Mouse (Mus musculus) testis, postnatal 10 days (tissue): ENCODE data around the gene Ccng2.

ENCODE experiments used
- DNase-seq: peaks from one replicate; pipeline ENCODE4 v3.0.0; 2021; ENCODE audit warnings: low spot score

The Ccng2 gene

DNA sequence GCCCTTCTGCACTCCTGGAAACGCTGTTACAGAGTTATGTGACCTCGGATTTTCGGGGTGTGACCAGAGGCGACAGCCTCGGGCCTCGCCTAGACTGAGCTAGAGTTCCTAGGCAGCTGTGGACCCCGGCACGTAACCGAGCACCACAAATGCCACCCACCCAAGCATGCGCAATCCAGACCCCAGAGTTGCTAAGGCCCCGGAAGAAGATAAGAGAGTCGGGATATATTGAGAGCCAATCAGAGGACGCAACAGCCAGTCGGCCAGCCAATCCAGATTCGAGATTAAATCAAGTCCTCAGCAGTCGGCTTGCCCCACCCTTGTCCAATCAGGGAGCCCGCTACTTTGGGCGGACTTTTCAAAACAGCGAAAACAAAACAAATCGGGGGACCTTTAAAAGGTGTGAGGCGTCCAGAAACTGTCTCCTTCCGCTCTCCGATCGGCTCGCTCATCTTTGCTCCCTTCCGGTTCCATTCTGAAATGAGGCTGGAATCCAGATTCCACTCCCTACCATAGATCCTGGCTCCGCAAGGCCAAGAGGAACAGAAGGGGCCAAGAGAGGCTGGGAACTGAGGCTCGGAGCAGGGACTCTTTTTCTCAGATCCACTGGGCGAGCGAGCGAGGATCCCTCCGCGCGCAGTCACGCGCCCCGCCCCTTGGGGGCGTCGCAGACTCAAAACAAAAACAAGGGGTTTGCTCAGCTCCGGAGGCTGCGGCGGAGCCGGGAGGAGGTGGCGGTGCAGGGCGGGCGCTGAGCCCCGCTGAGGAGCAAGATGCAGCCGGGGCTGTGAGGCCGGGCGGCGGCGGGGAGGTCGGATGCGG, at the start of gene Ccng2:
TSS of gene Ccng2 (plus strand) at position 375 of the 822 bp plus-strand sequence.
- DNase-seq: peak; percentile 94

DNA sequence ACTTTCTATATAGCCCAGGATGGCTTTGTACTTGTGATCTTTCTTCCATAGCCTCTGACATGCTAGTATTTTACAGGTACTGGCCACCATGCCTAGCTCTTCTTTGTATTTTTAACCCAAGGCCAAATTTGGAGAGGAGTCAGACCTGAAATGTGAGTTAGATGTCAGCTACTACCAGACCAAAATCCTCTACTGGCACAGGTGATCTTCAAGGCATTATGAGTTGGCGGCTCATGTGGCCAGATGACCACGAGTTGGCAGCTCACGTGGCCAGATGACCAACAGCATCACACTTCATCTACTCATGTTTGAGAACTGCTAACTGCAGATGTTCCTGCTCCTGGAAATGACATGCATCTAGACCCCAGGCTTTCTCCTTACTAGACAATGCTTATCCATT, 48.7 kb upstream of the Ccng2 start:
- DNase-seq: no peak

DNA sequence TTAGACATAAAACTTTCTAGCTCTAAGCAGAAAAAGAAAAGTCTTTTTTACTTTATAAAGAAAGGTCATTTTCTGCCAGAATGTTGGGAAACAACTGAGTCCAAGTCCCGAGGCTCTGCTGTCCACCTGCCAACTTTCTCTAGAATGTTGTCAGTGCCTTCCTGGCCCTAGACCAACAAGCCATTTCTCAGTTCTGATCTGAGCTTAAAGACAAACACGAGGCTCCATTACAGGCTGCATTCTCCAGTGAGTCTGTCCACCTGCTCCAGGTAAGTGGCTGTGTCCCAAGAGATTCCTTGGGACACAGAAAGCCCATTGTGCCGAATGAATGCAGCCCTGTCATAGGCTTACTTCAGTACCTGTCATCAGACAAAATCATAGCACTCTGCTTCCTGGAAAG, 45.4 kb upstream of the Ccng2 start:
- DNase-seq: peak; percentile 47

DNA sequence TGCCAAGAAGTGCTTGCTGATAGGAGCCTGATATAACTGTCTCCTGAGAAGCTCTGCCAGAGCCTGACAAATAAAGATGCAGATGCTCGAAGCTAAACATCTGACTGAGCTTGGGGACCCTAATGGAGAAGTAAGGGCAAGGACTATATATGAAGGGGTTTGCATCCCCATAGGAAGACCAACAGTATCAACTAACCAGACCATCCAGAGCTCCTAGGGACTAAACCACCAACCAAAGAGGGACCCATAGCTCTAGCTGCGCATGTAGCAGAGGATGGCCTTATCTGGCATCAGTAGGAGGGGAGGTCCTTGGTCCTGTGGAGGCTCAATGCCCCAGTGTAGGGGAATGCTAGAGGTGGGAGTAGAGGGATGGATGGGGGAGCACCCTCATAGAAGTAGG, 42.5 kb upstream of the Ccng2 start:
- no peak for DNase-seq

DNA sequence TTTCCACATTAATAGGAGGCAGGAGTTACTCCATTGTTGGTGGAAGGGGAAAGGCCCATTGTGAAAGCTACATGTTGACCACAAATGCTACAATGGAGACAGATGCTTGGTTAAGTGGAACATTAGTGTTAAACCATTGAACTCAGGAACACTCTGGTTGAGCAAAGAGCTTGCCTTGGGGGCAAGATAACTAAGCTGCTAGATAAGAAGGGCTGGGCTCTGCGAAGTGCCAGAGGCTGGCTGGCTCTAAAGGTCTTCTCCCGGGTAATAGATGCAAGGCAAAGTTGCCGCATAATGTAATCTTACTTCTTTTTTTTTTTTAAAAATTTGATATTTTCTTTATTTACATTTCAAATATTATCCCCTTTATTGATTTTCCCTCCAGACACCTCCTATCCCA, 39.9 kb upstream of the Ccng2 start:
- DNase-seq: no peak

DNA sequence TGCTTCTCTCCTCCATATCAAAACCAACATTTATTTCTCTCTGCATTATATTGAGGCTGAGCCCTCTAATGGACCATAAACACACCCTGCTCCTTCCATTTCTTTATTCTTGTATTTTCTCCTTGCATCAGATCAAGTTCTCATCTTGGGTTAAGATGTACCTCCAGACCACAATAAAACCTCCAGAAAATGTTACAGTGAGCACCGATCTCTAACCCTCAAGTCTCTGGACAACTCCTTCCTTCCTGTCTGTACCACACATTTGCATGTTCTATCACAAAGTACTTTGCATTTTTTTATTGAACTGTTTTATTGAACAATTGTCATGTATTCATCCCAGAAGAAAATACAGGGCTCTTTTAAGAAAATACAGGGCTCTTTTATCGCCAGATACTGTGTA, 37.5 kb upstream of the Ccng2 start:
- no peak for DNase-seq

DNA sequence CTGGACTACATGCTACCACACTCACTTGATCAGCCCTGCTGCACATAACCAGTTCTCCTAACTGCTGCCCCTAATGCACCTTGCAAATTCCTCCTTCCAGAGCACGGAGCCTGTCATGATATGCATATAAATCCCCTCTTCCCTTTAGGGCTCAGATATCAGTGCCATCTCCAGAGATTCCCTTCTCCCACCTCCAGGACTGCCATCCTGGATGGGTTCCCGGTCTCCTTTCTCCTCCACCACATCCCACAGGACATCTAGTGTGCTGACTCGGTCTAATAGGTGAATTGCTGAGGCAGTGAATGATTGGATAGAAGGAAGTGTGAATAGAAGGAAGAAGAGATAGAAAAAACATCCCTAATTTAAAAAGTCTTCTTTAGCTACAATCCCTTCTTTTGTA, 35.3 kb upstream of the Ccng2 start:
- DNase-seq: no peak

DNA sequence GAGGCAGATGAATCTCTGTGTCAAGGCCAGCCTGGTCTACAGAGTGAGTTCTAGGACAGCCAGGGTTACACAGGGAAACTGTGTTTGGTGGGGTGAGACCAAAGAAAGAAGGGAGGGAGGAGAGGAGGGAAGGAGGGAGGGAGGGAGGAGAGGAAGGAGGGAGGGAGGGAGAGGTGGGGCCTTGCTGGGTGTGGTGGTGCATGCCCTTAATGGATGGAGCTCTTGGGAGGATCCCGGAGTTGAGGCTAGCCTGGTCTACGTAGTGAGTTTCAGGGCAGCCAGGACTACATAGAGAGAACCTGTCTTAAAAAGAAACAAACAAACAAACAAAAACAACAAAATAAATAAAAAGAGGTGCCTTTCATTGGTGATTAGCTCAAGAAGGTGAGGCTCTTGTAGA, 34.2 kb upstream of the Ccng2 start:
- DNase-seq: no peak

DNA sequence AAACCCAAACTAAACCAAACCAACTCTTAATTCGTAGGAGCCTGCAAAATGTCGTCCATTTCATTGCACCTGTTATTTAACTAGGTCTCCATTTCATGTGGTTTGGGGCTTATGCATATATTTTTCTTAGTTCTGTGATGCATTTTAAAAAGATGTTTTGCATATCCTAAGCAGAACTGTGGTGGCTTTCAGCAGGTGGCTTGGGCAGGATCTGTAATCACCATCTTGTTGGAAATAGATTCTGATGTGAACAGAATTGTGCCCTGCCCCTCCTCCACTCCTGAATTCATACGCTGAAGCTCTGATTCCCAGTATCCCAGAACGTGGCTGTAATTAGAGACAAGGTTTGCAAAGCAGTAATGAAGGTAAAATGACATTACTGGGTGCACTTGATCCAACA, 32.9 kb upstream of the Ccng2 start:
- DNase-seq: no peak

DNA sequence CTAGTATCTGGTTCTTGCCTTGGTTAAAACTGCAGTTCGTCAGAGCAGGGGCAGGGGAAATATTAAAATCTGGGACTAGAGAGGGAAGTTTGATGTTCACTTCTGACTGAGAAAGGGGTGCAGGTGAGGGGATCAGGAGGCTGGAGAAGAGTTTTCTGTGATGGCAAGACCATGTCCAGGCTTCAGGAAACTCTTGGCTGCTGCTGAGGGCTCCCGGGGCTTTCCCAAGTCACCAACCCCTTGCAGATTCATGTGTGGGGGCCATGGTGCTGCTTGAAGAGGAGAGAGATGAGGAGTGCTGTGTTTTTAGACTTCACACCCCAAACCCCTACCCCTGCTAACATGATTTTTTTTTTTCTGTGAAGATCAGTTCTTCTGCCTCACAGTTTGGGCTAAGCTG, 32.5 kb upstream of the Ccng2 start:
- no peak for DNase-seq

DNA sequence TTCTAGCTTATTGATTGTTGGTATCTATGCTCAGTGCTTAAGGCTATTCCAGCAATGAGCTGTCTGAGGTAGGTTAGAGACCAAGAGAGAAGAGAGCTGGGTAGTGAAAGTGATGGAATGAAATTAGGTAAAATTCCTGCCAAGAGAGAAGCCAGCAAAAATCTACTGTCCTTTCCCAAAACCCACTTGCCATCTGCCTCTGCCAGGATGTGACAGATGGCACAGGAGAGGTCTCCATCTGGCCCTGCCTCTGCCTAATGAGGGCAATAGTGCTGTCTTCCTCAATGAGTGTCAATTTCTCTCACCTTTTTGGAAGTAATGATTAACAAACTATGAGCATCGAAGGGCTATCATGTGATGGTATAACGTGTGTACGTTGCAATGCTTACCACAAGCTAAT, 31.2 kb upstream of the Ccng2 start:
- DNase-seq: no peak

DNA sequence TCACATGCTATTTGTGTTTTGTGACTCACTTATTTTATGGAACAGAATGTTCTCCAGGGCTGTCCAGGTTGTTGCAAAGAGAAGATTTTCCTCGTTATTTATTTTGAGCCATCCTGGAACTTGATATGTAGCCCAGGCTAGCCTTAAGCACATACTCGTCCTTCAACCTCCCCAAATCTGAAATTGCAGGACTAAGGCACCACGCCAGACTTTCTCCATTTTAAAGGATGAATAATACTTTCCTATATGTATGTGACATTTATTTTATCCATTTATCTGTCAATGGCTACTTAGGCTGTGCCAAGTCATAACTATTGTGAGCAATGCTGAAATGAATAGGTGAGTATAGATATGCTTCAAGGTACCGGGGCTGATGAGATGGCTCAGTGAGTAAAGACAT, 30.5 kb upstream of the Ccng2 start:
- DNase-seq: no peak

DNA sequence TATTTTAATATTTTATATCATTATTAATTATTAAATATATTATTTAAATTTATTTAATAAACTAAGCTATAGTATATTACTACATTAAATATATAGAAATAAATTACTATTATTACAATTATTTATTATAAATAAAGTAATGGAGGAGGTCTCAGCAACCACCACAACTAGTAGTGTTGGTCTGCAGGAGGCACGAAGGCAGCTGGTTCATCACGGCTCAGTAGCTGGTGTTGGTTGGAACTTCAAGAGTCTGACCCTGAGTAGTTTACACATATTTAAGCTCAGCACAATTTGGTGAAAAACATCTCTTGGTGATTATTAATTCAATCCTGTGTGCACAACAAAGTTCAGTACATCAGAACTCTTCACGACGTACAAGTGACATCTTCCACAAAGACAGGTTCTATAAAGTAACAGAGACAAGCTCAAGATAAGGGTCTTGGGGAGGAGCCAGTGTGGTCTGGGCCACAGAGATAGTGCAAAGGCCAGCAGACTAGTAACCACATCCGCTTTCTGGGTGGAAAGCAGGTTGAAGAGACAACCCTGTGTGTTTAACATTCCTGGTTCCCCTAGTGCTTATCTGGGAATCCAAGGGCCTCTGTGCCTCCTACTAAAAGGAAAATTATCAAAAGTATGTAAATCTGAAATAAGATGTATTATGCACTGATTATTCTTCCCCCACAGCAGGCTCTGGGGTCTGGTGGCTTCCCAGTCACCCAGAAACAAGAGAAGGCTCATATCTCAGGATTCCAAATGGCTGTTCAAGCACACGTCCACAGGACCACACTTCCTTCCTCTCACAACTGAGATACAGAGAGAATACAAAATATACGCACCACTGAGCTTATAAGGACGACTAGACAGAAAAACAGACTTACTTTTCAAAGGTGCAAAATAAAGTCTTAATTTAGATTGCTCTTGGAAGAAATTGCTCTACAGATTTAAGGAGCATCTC, 27.2 kb upstream of the Ccng2 start:
- DNase-seq: no peak

DNA sequence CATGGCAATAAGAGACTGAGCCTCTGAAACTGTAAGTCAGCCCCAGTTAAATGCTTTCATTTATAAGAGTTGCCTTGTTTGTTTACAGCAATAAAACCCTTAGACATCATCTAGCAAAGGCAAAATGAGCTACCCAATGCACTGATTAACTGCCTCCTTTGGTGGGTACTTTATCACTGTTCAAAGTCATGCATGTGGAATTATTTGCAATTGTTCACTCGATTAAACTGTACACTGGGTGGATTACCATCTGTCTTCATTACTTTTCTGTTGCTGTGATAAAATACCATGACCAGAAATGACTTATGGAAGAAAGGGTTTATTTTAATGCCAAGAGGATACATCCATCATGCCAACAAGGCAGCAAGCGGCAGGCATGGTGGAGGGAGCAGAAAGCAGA, 21.8 kb upstream of the Ccng2 start:
- DNase-seq: no peak

DNA sequence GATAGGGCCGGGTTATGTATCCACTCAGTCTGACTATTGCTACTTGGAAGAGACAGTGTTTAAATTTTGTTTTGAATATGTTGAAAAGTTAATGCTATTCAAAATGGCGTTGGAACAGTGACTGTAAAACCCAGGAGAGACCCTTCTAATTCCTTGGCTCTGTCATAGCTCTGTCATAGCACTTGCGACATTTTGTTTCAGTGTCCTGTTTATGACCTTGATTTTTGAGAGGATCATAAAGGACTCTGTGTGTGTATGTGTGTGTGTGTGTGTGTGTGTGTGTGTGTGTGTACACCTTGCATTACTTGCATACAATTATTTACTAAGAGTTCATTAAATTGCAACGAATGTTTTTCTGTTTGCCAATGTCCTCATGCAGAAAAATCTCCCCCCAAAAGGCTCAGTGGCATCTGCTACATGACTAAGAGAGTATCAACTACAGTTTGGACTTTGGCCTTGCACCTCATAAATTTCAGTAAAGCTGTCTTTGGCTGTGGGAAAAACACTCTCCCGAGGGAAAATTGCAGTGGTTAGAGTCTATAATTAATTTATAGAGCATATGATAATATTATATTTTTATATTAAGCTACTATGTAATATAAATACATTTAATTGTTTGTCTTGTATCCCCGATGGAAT, 17.0 kb upstream of the Ccng2 start:
- no peak for DNase-seq

DNA sequence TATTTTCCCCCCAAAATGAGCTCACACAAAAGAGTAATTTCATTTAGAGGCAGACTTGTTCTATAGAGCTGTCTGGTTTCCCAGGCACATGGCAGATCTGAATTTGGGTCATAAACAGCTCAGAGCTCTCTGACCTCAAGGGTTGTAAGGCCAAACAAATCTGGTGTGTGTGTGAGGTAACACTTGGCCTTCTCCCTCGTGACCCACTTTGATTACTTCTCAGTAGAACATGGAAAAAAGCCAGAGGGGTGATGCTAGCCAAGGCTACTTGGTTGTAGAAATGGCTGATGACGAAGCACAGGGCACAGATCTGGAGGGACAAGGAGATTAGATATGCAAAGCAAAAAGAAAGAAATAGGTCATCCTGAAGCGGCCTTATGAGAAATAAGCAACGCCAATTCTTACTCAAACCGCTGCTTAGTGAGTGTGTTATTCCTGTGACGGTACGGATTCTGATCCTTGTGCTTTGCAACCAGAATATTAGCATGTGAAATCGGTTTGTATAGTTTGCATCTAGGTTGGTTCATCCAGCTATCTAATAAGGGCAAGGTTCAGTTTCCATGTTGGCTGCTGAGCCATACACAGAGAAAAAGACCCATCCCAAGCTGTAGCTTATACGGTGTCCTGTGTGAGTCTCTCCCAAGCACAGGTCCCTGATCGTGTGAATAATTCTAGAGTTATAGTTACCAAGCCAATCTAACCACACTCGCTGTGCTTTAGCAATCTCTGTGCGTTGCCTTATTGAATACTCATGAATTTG, 15.9 kb upstream of the Ccng2 start:
- DNase-seq: no peak

DNA sequence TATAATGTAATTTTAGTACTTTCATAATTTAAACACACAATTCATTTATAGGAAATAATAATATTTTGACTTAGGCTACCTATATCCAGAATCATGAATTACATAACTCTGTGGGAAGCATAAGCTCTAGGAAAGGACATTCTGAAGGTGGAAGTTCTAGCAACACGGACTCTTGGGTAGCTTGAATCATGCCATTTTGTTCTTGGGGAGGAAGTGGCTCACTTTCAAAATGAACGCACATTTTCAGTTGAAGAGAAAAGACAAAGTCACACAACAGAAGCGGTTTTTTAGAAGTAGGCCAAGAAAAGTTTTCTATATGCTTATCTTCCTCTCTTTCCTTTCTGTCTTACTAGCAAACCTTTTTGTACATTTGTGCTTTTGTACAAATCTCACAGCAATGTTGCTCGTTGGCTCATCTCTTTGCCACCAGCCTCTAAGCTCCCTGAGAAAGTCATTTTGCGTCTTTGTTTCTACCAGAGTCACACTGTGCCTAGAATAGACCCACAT, 11.2 kb upstream of the Ccng2 start:
- DNase-seq: no peak

DNA sequence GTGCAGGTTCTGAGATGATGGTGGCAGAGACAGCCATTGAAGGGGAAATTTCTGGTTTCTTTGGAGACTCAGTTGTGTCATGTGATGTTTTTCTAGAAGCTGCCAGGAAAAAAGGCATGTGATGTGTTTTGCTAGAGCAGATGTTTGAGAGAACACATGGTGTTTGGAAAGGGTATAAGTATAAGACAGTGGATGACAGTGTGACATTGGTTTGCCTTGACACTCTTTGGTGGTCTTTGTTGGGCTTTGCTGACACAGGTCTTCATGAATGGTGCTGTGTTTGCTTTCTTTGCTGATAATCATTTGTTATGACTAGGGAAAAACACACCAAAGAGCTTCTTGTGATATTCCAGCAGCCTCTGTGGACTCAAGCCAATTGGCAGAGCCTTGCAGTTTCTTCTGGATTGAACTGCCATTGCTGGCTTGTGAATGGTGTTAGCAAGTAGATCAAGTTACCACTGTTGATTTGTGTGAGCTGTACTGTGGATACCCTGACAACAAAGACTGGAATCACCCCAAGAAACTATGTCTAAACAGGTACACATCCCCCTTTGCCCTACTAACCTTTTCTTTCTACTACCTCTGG, 10.1 kb upstream of the Ccng2 start:
- DNase-seq: no peak

DNA sequence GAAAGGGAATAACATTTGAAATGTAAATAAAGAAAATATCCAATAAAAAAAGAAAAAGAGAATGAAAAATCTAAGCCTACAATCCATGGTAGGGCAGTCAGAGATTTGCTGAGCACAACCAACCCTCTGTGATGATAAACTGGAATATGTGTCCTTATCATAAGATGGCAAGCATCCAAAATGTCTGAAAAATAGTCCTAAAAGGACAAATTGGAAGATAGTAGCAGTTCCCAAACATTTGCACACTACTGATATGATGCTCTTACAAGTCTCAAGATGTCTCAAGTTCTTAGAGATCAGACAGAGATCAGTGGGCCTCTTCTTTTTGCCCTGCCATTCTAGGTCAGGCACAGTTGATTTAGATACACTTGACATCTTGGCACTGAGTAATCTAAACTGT, 7.7 kb upstream of the Ccng2 start:
- DNase-seq: no peak

DNA sequence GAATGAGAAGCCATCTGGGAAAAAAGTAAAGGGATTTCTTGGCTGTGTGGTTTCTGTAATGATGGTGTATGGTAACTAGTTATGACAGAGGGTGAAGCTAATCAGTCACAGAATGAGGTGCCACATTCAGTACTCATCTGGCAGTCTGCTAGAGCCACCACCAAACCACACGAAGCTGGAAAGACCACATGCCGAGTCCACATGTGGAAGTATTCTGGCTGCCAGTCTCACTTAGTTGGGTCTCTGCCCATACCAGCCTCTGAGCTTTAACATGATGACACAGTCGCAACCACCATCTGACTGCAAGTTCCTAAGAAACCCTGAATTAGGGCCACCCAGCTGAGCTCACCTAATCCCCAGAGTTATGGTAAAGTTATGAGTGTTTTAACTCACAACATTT, 6.1 kb upstream of the Ccng2 start:
- DNase-seq: no peak

DNA sequence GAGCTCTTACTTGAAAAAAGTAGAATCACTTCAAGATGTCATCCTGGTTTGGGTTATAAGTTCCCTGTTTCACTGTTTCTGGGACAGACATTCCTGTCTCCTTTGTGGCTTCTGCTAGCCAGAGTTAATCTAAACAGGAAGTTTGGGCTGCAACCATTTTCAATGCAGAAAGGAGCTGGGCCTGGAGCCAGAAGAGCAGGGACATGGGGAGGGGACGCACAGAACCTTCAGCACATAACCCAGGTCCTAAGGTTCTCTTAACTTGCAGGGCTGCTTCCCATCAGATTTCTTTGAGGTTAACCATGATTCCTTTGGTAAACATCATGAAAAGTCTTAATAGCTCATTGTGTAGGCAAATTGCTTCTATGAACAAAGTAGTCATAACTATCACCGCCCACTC, 4.3 kb upstream of the Ccng2 start:
- DNase-seq: no peak
